Mouse (Mus musculus): ENCODE results near the gene 1110032F04Rik.

Gene 1110032F04Rik

DNA sequence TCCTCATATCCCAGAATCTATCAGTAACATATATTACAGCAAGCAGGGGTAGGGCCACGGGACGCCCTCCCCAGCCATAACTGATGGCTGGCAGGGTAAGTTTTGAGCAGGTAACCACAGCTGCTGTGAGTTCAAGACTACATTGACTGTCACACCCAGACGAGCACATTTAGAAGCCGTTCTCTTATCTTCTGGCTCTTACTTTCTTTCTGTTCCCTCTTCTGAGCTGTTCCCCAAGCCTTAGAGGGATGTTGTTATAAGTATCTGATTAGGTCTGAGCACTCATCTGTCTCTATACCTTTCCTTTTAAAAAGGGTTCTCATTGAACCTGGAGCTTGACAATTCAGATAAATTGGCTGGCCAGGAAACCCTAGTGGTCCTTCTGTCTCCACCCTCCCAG is 38.1 kb downstream of the 1110032F04Rik start:
- DNase-seq (ENCODE audit: low read depth, low spot score), result no peak
